14 mouse cellular contexts compared by ENCODE assay signal in the genomic region with DNA sequence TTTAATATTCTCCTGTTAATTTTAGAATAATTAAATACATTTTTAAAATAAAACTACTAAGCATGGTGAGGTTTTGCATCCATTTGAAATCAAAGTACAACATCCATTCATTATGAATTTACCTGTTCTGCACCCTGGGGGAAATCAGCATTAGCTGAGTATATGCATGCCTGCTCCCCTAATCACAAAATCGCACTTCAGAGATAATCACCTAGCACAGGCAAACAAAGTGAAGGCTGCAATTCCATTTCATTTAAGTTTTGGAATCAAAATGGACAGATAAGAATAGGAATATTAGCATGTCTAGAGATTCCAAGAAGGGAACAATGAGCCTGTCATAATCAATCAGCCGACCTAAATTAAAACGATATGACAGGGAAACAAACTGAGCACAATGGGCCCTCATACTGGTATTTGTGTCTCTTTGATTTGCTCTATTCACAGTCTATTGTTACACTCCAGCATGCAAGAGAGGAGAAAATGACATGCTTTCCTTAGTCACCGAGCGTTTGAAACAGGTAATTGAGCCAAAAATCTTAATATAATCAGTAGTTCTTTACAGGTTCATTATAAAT.
"Had no signal": no experiment of that assay in that cellular context is flagged by ENCODE, and none has a peak within 500 bp of the region (broad histone marks: within the 10 kb centered on the region; RNA-seq: fewer than 3 reads in every experiment).

No protein-coding gene starts in this region.

- H3K4me1 ChIP-seq: limb, embryonic 15.5 days; liver, embryonic 12.5 days; megakaryocyte, embryonic 14.5 days; neural tube, embryonic 15.5 days had no signal

- H3K27me3 ChIP-seq: limb, embryonic 15.5 days; liver, embryonic 12.5 days; megakaryocyte, embryonic 14.5 days; neural tube, embryonic 15.5 days had no signal

- H3K4me2 ChIP-seq: limb, embryonic 15.5 days; liver, embryonic 12.5 days; lung, embryonic 14.5 days; neural tube, embryonic 15.5 days had no signal

- H3K9ac ChIP-seq: limb, embryonic 15.5 days; liver, embryonic 12.5 days; lung, embryonic 14.5 days; neural tube, embryonic 15.5 days had no signal

- H3K36me3 ChIP-seq: limb, embryonic 15.5 days; liver, embryonic 12.5 days; neural tube, embryonic 15.5 days had no signal

- H3K4me3 ChIP-seq: left cerebral cortex, adult 2 months; limb, embryonic 15.5 days; liver, embryonic 12.5 days; megakaryocyte, embryonic 14.5 days; myocyte; neural tube, embryonic 15.5 days had no signal

- H3K27ac ChIP-seq: left cerebral cortex, adult 2 months; limb, embryonic 15.5 days; liver, embryonic 12.5 days; neural tube, embryonic 15.5 days had no signal

- ATAC-seq: liver, embryonic 12.5 days had no signal

- H3K9me3 ChIP-seq: limb, embryonic 15.5 days; liver, embryonic 12.5 days; neural tube, embryonic 15.5 days had no signal

- DNase-seq: kidney, postnatal 25 days; lung, embryonic 14.5 days; lung, postnatal 10 days; lung, postnatal 4 days; right cerebral cortex, postnatal 4 days; spleen, adult 18-20 months; thymus, adult 18-20 months; thymus, postnatal 14 days had no signal
